Mouse (Mus musculus): ENCODE data around the gene 2010003K11Rik. TPM values are rescaled to one million over a fixed set of nuclear protein-coding genes. Genes with fewer than 3 reads are reported as not detected.

2010003K11Rik gene
- polyA plus RNA-seq, 1 experiment = 0.26 TPM

- peaks cover 80% of the 10 kb centered on the region for H3K27me3 ChIP-seq (replicated peaks)
- peaks cover 3% of the 10 kb centered on the region; the same call in 1 of the 2 replicates for H3K4me1 ChIP-seq
- no peak overlapping the region for H3K4me3 ChIP-seq (replicated peaks)
- TF ChIP-seq FLI1 (IDR thresholded peaks at IDR 0.05; ENCODE audit: low read length) = no peak
- TF ChIP-seq GATA1 (IDR thresholded peaks at IDR 0.05; ENCODE audit: borderline replicate concordance, low read length) = no peak
- H3K36me3 ChIP-seq (replicated peaks; ENCODE audit: low read length) = no peaks in the 10 kb centered on the region
- no peaks in the 10 kb centered on the region for H3K9me3 ChIP-seq
Observed at GRCm38 (mm10) chr19:4449230-4449629, 49.2 kb downstream of the 2010003K11Rik start.

- Histone ChIP-seq H3K36me3 (replicated peaks; ENCODE audit: low read length) (no peaks in the 10 kb centered on the region), H3K4me1 (peaks cover 4% of the 10 kb centered on the region; the same call in 1 of the 2 replicates), H3K4me3 (replicated peaks) (peak overlapping the region; percentile 3), H3K27me3 (replicated peaks) (peaks cover 76% of the 10 kb centered on the region), H3K9me3 (peaks cover 3% of the 10 kb centered on the region; the same call in 1 of the 2 replicates)
- no peak for TF ChIP-seq FLI1 (IDR thresholded peaks at IDR 0.05; ENCODE audit: low read length)
- no peak for TF ChIP-seq GATA1 (IDR thresholded peaks at IDR 0.05; ENCODE audit: borderline replicate concordance, low read length)
Observed at GRCm38 (mm10) chr19:4447445-4447844, 50.9 kb downstream of the 2010003K11Rik start.

Other genes starting within 250 kb of the 2010003K11Rik start
- 16.5 and 28.6 TPM in 2 replicates for gene Ssh3, start 229.4 kb downstream of the 2010003K11Rik start, polyA plus RNA-seq (2012; ENCODE audit: insufficient read depth, low replicate concordance)
- gene Ankrd13d, start 215.4 kb downstream of the 2010003K11Rik start, polyA plus RNA-seq (2012; ENCODE audit: insufficient read depth, low replicate concordance) = 5.6 TPM in 1 of 2 replicates, not detected in the other
- 265 and 541 TPM in 2 replicates for gene Grk2, start 192.4 kb downstream of the 2010003K11Rik start, polyA plus RNA-seq (2012; ENCODE audit: insufficient read depth, low replicate concordance)
- gene Kdm2a, start 100.3 kb downstream of the 2010003K11Rik start, polyA plus RNA-seq (2012; ENCODE audit: insufficient read depth, low replicate concordance) = 9.4 and 14.6 TPM in 2 replicates
- gene Rhod, start 59.2 kb downstream of the 2010003K11Rik start, polyA plus RNA-seq (2012; ENCODE audit: insufficient read depth, low replicate concordance) = 0.16 TPM in 1 of 2 replicates, not detected in the other
- gene Syt12, start 21.1 kb downstream of the 2010003K11Rik start, polyA plus RNA-seq (2012; ENCODE audit: insufficient read depth, low replicate concordance) = not detected in 2 replicates
- gene Pcx, start 11.9 kb upstream of the 2010003K11Rik start, polyA plus RNA-seq (2012; ENCODE audit: insufficient read depth, low replicate concordance) = 1.0 and 1.2 TPM in 2 replicates
- gene Lrfn4, start 117.1 kb upstream of the 2010003K11Rik start, polyA plus RNA-seq (2012; ENCODE audit: insufficient read depth, low replicate concordance) = 2.4 and 4.7 TPM in 2 replicates
- gene Rce1, start 127.1 kb upstream of the 2010003K11Rik start, polyA plus RNA-seq (2012; ENCODE audit: insufficient read depth, low replicate concordance) = 17.9 and 27.3 TPM in 2 replicates
- gene Gm960, start 200.1 kb upstream of the 2010003K11Rik start, polyA plus RNA-seq (2012; ENCODE audit: insufficient read depth, low replicate concordance) = 16.2 TPM in 1 of 2 replicates, not detected in the other
- 0.39 TPM in 1 of 2 replicates, not detected in the other for gene Sptbn2, start 212.6 kb upstream of the 2010003K11Rik start, polyA plus RNA-seq (2012; ENCODE audit: insufficient read depth, low replicate concordance)

Measured in megakaryocyte, embryonic 14.5 days (primary cell).